In genomic region chr7:29289856-29290255, GRCm38 (mm10) we compare ENCODE assay signal across 9 mouse cellular contexts. TPM values are rescaled to one million over a fixed set of nuclear protein-coding genes. Genes with fewer than 3 reads are reported as not detected.
A peak's percentile ranks its signal among the peaks of the same experiment; 100 is the strongest.
DNase-seq lines count a peak whose midpoint lies in the region; ATAC-seq lines count a peak whose summit lies in the region.
"Had no signal": no experiment of that assay in that cellular context is flagged by ENCODE, and none has a peak within 500 bp of the region (broad histone marks: within the 10 kb centered on the region; RNA-seq: fewer than 3 reads in every experiment).

No protein-coding gene starts in this region.

- intact Hi-C loops in heart, postnatal 25 days (cut with DNase I): no loop called here

- no peaks in the 10 kb centered on the region for H3K9me3 ChIP-seq in heart, embryonic 11.5 days (replicated peaks; ENCODE audit: control insufficient read depth, low read length)
- no peaks in the 10 kb centered on the region for H3K9me3 ChIP-seq in embryonic facial prominence, embryonic 12.5 days
- H3K9me3 ChIP-seq in intestine, embryonic 14.5 days (ENCODE audit: control insufficient read depth, low read length): no peaks in the 10 kb centered on the region

- peaks cover 29% of the 10 kb centered on the region for H3K4me1 ChIP-seq in heart, embryonic 11.5 days (ENCODE audit: control insufficient read depth, insufficient read depth, low read length)
- H3K4me1 ChIP-seq in embryonic facial prominence, embryonic 12.5 days: peaks cover 43% of the 10 kb centered on the region
- H3K4me1 ChIP-seq in intestine, embryonic 14.5 days (replicated peaks; ENCODE audit: control insufficient read depth, insufficient read depth, low read length): peaks cover 39% of the 10 kb centered on the region

- H3K4me2 ChIP-seq in heart, embryonic 11.5 days: peak overlapping the region; percentile 90
- H3K4me2 ChIP-seq in embryonic facial prominence, embryonic 12.5 days (replicated peaks): peak overlapping the region; percentile 89; the same call in 1 of the 2 replicates
- peak overlapping the region; percentile 66 for H3K4me2 ChIP-seq in intestine, embryonic 14.5 days (ENCODE audit: low read length)

- 73% methylated on average over 6 of the region's 6 CpGs for WGBS in heart, embryonic 11.5 days (ENCODE audit: insufficient replicate concordance)
- 66% methylated on average over 6 of the region's 6 CpGs for WGBS in embryonic facial prominence, embryonic 12.5 days
- WGBS in intestine, embryonic 14.5 days: 52% methylated on average over 6 of the region's 6 CpGs

- peak overlapping the region; percentile 59 for H3K4me3 ChIP-seq in heart, embryonic 11.5 days (ENCODE audit: low read depth, low read length)
- H3K4me3 ChIP-seq in embryonic facial prominence, embryonic 12.5 days: peak overlapping the region; percentile 58
- H3K4me3 ChIP-seq in intestine, embryonic 14.5 days (ENCODE audit: low read depth, low read length): peak overlapping the region; percentile 65

- no peak overlapping the region for H3K9ac ChIP-seq in heart, embryonic 11.5 days (ENCODE audit: low read depth, low read length)
- no peak overlapping the region for H3K9ac ChIP-seq in embryonic facial prominence, embryonic 12.5 days
- peak overlapping the region; percentile 62 for H3K9ac ChIP-seq in intestine, embryonic 14.5 days (ENCODE audit: low read length)

- H3K27me3 ChIP-seq in heart, embryonic 11.5 days (ENCODE audit: control insufficient read depth, insufficient read depth, low read length): peaks cover 32% of the 10 kb centered on the region
- H3K27me3 ChIP-seq in embryonic facial prominence, embryonic 12.5 days: peaks cover 2% of the 10 kb centered on the region; the same call in 1 of the 2 replicates
- no peaks in the 10 kb centered on the region for H3K27me3 ChIP-seq in intestine, embryonic 14.5 days (replicated peaks; ENCODE audit: control insufficient read depth, insufficient read depth, low read length)

- no peak for ATAC-seq in heart, embryonic 11.5 days (replicated peaks; ENCODE audit: insufficient number of reproducible peaks, low FRiP score, low TSS enrichment)
- ATAC-seq in embryonic facial prominence, embryonic 12.5 days (ENCODE audit: insufficient number of reproducible peaks, insufficient read depth, low FRiP score, low TSS enrichment): no peak
- ATAC-seq in intestine, embryonic 14.5 days (replicated peaks; ENCODE audit: low FRiP score, low TSS enrichment, low read depth): no peak
- ATAC-seq in inflammation-experienced regulatory T-cells, adult 6 months: no peak

- no peaks in the 10 kb centered on the region for H3K36me3 ChIP-seq in heart, embryonic 11.5 days (ENCODE audit: control insufficient read depth, insufficient read depth, low read length)
- no peaks in the 10 kb centered on the region for H3K36me3 ChIP-seq in embryonic facial prominence, embryonic 12.5 days
- no peaks in the 10 kb centered on the region for H3K36me3 ChIP-seq in intestine, embryonic 14.5 days (ENCODE audit: control insufficient read depth, insufficient read depth, low read length)

- H3K27ac ChIP-seq in heart, embryonic 11.5 days (ENCODE audit: low read depth, low read length): no peak overlapping the region
- H3K27ac ChIP-seq in embryonic facial prominence, embryonic 12.5 days: 0 out of 2 replicates have a peak overlapping the region, but pooled peaks have one; percentile 38
- H3K27ac ChIP-seq in intestine, embryonic 14.5 days (ENCODE audit: low read depth): peak overlapping the region; percentile 91

- DNase-seq in heart, postnatal 25 days (ENCODE audit: low spot score): no peak
- DNase-seq in intestine, embryonic 14.5 days (ENCODE audit: low spot score): peak; percentile 69
- peak; percentile 88 for DNase-seq in lung, postnatal 36 days
- no peak for DNase-seq in T-cell, adult 2 months (ENCODE audit: low spot score)
- DNase-seq in adrenal gland, postnatal 14 days: no peak

RNA-seq across cellular contexts. Expression of gene Ppp1r14a, which starts 0.7 kb away (rescaled TPM):
- 9.4 and 10.3 TPM in 2 replicates for polyA plus RNA-seq in heart, embryonic 11.5 days (2014; fragmentation: Nextera tagmentation; extraction: Ambion mirVana)
- total RNA-seq in heart, postnatal 25 days (2021): 1 to 10 TPM; 9.6 to 9.9 TPM
- polyA plus RNA-seq in embryonic facial prominence, embryonic 12.5 days (2016; fragmentation: Nextera tagmentation; extraction: Ambion mirVana): 17.1 and 19.6 TPM in 2 replicates
- 59.7 and 66.5 TPM in 2 replicates for polyA plus RNA-seq in intestine, embryonic 14.5 days (2014; fragmentation: Nextera tagmentation; extraction: Ambion mirVana)
- total RNA-seq in adrenal gland, postnatal 14 days (2021): 10.9 and 12.4 TPM in 2 replicates
- not detected for polyA plus RNA-seq in inflammation-experienced regulatory T-cells, adult 6 months (2017; shearing (Covaris generic))

RNA-seq across cellular contexts. Expression of gene Spint2, which starts 8.1 kb away (rescaled TPM):
- 39.2 and 42.8 TPM in 2 replicates for polyA plus RNA-seq in heart, embryonic 11.5 days (2014; fragmentation: Nextera tagmentation; extraction: Ambion mirVana)
- 10 to 100 TPM; 33.5 to 37.1 TPM for total RNA-seq in heart, postnatal 25 days (2021)
- 94.0 and 104 TPM in 2 replicates for polyA plus RNA-seq in embryonic facial prominence, embryonic 12.5 days (2016; fragmentation: Nextera tagmentation; extraction: Ambion mirVana)
- 470 and 522 TPM in 2 replicates for polyA plus RNA-seq in intestine, embryonic 14.5 days (2014; fragmentation: Nextera tagmentation; extraction: Ambion mirVana)
- total RNA-seq in adrenal gland, postnatal 14 days (2021): 29.0 and 31.5 TPM in 2 replicates
- polyA plus RNA-seq in inflammation-experienced regulatory T-cells, adult 6 months (2017; shearing (Covaris generic)): 10 to 100 TPM; 58.9 to 90.9 (median 63.6) TPM

RNA-seq across cellular contexts. Expression of gene Dpf1, which starts 13.9 kb away (rescaled TPM):
- polyA plus RNA-seq in heart, embryonic 11.5 days (2014; fragmentation: Nextera tagmentation; extraction: Ambion mirVana): 2.9 and 3.3 TPM in 2 replicates
- total RNA-seq in heart, postnatal 25 days (2021): under 1 TPM in 1 of 2 experiments, not detected in 1; 0.53 TPM
- 25.7 and 27.9 TPM in 2 replicates for polyA plus RNA-seq in embryonic facial prominence, embryonic 12.5 days (2016; fragmentation: Nextera tagmentation; extraction: Ambion mirVana)
- polyA plus RNA-seq in intestine, embryonic 14.5 days (2014; fragmentation: Nextera tagmentation; extraction: Ambion mirVana): 7.4 and 8.8 TPM in 2 replicates
- 1.8 and 2.4 TPM in 2 replicates for total RNA-seq in adrenal gland, postnatal 14 days (2021)
- polyA plus RNA-seq in inflammation-experienced regulatory T-cells, adult 6 months (2017; shearing (Covaris generic)): 1 to 10 TPM in 1 of 3 experiments, under 1 TPM in 1, not detected in 1; 0.13 to 1.2 TPM

RNA-seq across cellular contexts. Expression of gene 2200002D01Rik, which starts 41.6 kb away (rescaled TPM):
- polyA plus RNA-seq in heart, embryonic 11.5 days (2014; fragmentation: Nextera tagmentation; extraction: Ambion mirVana): 7.0 and 8.8 TPM in 2 replicates
- 1 to 10 TPM in 1 of 2 experiments, under 1 TPM in 1; 0.73 to 3.7 TPM for total RNA-seq in heart, postnatal 25 days (2021)
- 1.9 and 2.6 TPM in 2 replicates for polyA plus RNA-seq in embryonic facial prominence, embryonic 12.5 days (2016; fragmentation: Nextera tagmentation; extraction: Ambion mirVana)
- 76.9 and 111 TPM in 2 replicates for polyA plus RNA-seq in intestine, embryonic 14.5 days (2014; fragmentation: Nextera tagmentation; extraction: Ambion mirVana)
- total RNA-seq in adrenal gland, postnatal 14 days (2021): 2.4 and 2.7 TPM in 2 replicates
- 1 to 10 TPM in 2 of 3 experiments, under 1 TPM in 1; 0.91 to 1.9 (median 1.7) TPM for polyA plus RNA-seq in inflammation-experienced regulatory T-cells, adult 6 months (2017; shearing (Covaris generic))
- polyA plus RNA-seq: erythroblast, embryonic 14.5 days had no signal

RNA-seq across cellular contexts. Expression of gene Yif1b, which starts 51.7 kb away (rescaled TPM):
- 107 and 110 TPM in 2 replicates for polyA plus RNA-seq in heart, embryonic 11.5 days (2014; fragmentation: Nextera tagmentation; extraction: Ambion mirVana)
- total RNA-seq in heart, postnatal 25 days (2021): 10 to 100 TPM; 75.2 to 78.9 TPM
- polyA plus RNA-seq in embryonic facial prominence, embryonic 12.5 days (2016; fragmentation: Nextera tagmentation; extraction: Ambion mirVana): 100 and 104 TPM in 2 replicates
- 94.3 and 97.3 TPM in 2 replicates for polyA plus RNA-seq in intestine, embryonic 14.5 days (2014; fragmentation: Nextera tagmentation; extraction: Ambion mirVana)
- total RNA-seq in adrenal gland, postnatal 14 days (2021): 77.1 and 81.0 TPM in 2 replicates
- polyA plus RNA-seq in inflammation-experienced regulatory T-cells, adult 6 months (2017; shearing (Covaris generic)): 10 to 100 TPM; 56.3 to 68.5 (median 57.1) TPM

Comparison
In these comparisons a context has a peak if more than half of its experiments do, and no peak if none do; other contexts are left out.
1. DNase-seq: peak in intestine, embryonic 14.5 days (single experiment) and lung, postnatal 36 days (single experiment); none in heart, postnatal 25 days (single experiment), T-cell, adult 2 months (single experiment) and adrenal gland, postnatal 14 days (single experiment).
2. Peak in every context shown above with its lines, with median percentiles within 50 percentile points of each other: H3K4me2 ChIP-seq and H3K4me3 ChIP-seq.